Mouse (Mus musculus) spleen, postnatal 10 days (tissue): ENCODE data around the gene Iqgap3.

Source experiments
- DNase-seq, 2 experiments: peaks; one replicate each; pipeline ENCODE4 v3.0.0; 2021 to 2022; ENCODE audit warnings: low spot score in 2 of 2

Iqgap3 gene

DNA sequence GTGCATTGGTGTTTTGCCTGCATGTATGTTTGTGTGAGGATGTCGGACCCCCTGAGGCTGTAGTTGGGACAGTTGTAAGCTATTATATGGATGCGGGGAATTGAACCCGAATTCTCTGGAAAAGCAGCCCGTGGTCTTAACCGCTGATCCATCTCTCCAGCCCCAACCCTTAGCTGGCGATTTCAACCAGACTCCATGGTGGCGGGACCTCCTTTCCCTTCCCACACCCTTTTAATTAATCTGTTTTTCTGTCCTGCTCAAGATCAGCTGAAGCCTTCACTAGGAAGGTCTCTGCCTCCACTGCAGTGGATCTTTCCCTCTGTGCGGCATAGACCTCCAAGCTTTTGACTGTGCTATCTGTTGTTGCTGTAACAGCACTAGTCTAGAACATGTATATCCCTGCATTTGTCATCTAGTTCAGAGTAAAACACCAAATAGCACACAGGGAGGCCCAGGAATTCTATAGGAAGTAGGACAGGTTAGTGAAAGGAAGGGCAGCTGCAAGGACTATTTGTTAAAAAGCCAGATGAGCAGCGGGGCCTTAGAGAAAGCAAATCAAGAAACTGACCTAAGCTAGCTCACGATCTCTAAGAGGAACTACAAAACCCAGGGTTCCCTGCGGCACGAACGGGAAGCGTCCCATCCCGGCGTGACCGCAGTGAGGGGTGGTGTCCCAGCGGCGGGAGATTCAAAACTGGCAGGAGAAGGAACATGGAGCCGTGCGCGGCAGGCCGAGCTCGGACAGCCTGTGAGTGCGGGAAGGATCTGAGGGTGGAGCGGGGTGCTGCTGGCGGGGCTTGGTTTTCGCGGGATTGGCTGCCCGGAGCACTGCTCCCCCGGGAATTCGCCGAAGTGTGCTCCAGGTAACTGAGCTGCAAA, at the start of gene Iqgap3:
Iqgap3 (plus strand) TSS at position 627 of the 879 bp plus-strand sequence.
- DNase-seq, result peak; percentile 71 to 90

DNA sequence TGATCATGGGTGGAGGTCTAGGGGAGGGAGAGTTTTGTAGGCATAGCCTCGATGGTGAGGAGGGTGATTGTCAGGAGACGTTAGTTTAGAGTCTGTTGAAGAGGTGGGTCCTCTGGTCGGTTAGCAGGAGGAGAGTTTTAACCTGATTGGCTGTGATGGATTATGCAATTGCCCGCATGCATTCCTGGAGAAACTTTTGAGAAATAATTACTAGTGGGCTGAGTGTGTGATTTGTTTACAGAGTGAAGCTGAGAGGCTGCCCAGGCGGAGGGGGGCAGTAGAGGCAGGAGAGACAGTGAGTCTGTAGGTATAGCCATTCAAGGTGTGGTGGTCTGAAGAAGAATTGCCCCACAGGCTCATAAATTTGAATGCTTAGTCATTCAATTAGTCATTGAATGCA, 48.3 kb upstream of the Iqgap3 start:
- no peak for DNase-seq

DNA sequence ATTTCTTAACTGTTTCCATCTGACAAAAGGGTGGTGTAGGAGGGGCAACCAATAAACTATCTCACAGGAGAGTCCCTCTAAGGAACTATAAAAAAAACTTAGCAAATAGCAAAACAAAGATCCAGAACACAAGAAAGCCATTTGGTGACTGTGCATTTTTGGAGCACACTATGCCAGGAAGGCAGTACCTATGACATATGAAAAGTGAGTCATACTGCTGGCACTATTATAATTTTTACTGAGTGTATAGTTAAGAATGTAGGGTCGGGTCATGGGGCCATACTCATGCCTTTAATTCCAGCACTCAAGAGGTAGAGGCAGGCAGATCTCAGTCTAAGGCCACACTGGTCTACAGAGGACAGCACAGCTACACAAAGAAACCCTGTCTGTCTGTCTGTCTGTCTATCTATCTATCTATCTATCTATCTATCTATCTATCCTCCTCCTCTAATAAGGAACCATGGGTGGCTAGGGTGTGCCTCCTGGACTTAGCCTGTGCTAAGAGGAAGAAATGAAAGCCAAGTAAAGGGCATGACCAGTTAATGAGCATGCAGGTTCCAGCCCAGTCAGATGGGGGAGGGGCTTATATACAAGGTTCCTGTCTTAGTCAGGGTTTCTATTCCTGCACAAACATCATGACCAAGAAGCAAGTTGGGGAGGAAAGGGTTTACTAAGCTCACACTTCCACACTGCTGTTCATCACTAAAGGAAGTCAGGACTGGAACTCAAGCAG, 46.0 kb upstream of the Iqgap3 start:
- DNase-seq, result no peak

DNA sequence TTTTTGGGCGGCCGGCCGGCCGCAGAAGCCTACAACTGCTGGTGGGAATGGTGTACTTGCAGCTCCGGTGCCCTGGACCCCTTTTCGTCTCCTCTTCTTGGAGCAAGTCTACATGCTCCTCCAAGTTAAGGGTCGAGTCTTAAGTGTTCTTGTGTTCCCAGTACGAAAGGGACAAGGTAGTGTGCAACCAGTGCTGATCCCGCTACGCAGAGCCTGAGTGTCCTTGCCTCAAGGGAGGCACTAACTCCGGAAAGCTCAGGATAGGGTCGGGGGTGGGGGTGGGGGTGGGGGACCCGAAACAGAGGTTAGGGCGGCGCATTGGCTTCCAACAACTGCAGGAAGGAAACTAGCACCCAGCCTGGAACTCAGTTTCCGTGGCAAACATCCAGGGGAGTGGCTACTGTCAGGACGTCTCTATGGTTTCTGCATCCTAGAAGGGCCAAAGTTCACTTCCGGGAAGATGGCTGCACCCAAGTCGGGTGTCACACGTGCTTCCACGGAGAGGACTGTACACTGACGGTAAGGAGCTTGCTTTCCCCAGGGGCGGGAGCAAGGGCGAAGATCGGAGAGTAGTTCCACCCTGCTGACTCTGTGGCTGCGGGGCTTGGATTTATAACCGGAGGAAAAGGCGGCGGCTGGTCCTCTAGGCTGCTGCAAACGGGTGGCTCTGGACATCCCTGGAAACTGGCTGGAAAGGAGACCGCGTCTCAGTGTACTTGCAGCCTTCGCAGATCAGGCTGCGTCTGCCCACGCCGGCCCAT, 38.9 kb upstream of the Iqgap3 start, which contains the start of gene Gpatch4:
Gpatch4 (plus strand) TSS at position 448 of the 761 bp plus-strand sequence.
- DNase-seq, result peak; percentile 55 to 82

DNA sequence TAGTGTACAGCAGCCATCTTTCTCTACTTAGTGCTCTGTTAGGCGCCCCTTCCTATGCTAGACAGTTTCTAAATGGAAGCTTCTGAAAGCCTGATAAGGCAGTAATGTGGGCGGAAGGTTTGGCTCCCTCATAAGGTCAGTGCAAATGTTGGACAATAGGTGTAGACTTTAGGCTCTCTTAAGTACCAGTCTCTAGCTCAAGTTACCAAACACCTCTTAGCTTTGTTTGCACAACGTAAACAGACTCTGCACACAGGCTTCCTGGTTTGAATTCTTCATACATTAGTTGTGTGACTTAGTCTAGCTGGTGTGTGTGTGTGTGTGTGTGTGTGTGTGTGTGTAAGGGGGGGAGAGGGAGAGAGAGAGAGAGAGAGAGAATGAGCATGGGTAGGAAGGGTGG, 32.2 kb upstream of the Iqgap3 start:
- no peak for DNase-seq

DNA sequence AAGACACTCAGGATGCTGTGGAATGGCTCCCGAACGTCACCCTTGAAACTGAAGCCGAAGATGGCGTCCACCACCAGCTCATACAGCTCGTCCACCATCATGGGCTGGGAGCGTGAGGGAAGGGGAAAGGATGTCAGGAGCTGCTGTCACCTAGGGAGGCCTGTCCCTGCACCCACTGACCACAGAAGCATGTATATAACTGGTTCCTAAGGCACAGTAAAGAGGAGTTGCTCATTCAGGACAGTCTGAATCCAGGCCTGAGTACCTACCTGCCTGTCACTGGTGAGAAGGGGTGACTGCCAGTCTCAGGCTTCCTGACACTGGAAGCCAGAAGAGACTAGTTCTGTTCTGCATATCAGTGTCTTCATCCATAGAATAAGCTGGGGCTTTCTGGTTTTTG, 24.7 kb upstream of the Iqgap3 start:
- DNase-seq, result no peak

DNA sequence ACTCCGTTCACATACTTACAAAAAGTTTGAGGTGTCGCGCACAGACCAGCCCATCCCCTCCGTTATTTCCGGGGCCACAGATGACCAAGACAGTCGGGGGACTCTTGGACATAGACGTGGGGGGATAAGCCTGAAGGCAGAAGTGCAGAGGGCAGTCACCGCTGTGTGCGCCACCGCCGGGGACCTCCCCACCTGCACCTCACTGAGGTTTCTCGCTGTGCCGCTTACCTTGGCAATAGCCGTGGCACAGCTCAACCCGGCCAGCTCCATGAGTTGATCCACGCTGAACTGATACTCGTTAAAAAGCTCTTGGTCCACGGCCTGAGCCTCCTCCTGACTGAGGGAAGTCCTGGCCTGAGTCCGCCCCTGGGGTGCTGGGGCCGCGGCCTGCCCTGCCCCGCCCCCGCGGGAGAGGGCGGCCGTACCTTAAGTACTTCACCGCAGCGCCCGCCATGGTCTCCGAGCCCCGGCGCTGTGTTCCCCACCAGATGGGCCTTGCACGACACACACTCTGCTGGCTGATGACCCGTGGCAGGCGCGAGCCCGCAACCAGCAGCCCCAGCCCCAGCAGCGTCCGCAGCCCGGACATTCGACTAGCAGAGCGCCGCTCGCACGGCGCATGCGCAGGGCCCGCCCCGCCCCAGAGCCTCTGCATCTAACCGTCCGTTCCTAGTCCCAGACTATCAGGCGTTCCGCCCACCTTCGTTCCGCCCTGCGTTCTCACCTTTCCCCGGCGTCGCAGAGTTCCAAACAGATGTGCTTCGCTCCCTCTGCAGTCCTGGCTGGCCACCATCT, 23.7 kb upstream of the Iqgap3 start, which contains the start of gene Naxe:
Naxe (minus strand) TSS at position 594 of the 795 bp plus-strand sequence.
- DNase-seq, result peak; percentile 82 to 85

DNA sequence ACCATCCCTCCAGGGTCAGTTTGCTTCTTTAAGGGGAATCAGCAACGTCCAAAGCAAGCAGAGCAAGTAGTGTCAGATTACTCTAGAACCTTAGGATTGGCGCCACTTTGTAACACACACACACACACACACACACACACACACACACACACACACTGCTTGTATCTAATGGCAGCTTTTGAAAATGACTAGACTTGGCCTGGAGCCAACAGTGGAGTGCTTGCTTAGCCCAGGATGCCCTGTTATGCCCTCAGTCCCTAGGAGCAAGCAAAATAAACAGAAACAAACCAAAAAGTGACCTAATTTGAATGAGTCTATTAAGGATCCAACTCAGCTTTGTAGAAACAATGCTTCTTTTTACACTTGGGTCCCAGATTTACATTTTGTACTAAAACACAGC, 13.4 kb upstream of the Iqgap3 start:
- no peak for DNase-seq

DNA sequence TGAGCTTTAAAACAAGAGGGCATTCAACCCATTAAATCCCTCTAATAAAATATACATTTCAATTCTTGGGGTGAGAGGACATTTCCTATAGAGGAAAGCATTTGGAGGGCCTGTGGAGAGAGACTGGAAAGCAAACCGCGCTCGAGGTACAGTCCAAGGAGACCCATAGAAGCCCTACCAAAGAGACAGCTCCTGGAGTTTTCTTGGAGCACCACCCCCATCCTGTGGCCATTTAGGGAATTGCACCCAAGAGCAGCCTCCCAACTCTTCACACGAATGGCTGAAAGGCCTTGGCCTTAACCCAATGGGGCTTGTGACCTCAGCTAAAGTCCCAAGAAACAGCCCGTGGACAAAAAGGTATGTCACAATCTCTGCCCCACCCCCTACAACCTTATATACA, 10.0 kb upstream of the Iqgap3 start:
- DNase-seq, result peak; percentile 79 to 85

DNA sequence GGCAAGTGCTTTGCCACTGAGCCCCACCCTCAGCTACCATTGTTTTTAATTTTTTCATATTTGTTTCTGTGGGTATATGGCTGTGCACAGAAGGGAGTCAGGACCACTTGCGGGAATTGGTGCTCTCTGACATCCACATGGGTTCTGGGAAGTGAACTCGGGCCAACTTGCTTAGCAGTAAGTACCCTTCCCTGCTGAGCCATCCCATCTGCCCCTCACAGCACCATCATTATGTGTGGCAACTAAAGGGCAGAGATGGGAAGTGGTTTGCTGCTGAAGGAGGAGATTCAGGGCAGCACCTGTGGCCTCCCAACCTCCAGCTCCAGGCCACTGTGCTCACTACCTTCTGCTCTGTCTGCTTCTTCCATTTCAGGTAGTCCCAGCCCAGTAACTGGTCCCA, 8.1 kb upstream of the Iqgap3 start:
- DNase-seq, result no peak

DNA sequence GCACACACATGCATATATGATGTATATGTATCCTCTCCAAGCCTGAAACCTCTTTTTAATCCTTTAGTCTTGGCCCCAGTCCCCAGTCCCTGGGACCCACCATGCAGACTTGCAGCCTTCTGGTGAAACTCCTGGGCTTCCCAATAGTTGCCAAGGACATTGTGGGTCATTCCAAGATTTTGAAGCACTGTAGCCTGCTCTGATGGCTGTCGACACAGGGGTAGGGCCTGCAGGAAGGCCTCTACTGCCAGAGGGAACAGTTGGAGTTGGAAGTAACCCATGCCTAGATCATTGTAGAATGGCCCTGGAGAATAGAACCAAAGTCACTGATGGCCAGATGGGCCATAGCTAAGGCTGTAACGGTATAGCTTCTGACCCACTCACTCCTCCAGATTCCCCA, 7.4 kb upstream of the Iqgap3 start:
- DNase-seq, result no peak

DNA sequence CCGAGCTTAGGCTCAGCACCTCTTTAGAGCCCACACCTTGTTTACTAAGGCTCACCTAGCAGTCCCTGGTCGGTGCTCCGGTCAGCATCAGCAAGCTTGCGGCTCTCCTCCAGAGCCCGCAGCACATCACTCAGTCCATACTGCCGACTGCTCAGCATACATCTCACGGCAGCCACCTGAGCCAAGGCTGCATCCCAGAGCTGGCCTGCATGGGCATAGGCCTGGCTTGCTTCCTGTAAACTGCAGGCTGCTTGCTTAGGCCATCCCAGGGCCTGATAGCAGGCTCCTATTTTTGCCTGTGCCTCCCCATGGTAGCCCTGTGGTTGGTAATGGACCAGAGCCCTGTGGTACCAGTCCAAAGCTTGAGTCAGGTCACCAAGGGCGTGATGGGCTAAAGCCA, 7.0 kb upstream of the Iqgap3 start:
- DNase-seq, result no peak

DNA sequence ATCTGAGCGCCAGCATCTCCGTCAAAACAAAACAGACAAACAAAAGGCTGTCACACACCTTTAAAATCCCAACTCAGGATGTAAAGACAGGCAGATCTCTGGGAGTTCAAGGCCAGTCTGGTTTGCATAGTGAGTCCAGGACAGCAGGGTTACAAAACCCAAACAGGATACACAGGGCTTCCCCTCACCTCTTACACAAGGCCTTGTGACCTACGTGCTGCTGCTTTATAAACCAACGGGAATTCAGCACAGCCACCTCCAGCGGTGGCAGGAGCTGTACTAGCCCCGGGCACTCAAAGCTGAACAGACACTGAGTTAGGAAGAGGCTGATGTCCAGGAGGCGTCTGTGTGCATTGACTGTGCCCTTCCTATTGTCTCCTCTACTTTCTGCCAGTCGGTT, 4.3 kb upstream of the Iqgap3 start:
- no peak for DNase-seq

DNA sequence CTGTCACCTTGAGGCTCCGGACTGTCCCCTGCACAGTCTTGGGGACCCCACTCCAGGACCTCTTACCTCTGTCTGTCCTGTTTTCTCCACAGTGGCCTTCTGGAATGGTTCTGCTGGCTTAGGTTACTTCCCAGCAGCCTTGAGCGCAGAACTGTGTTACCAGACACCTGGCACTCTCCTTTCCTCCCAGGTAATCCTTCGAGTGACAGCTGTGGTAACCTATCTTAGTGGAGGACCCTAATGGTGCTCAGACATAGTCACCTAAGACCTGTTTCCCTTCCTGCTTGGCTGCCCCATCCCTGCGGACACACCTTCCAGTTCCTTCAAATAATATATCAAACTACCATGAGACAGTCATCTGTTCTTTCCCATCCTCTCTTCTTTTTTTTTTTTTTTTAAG, 3.6 kb upstream of the Iqgap3 start, which contains the start of gene Ttc24:
Ttc24 (minus strand) TSS at position 101 of the 400 bp plus-strand sequence.
- DNase-seq, result no peak

DNA sequence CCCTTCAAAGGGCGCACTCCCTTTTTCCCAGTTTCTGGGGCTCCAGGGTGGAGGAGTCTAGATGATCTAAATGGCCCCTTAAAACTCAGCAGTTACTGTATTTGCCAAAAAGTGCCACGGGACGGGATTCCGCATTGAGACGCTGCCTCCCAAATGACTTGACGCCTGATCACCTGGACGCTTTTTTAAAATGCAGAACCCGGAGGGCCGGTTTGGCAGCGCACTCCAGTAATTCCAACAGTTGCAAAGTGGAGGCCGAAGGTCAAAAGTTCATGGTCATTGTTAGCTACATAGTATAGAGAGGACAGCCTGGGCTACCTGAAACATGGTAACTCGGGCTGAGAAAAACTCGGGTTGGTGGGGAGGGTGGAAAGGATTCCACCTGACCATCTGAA, 450 bp downstream of the Iqgap3 start:
- peak in 1 of 2 experiments; percentile 30 for DNase-seq

DNA sequence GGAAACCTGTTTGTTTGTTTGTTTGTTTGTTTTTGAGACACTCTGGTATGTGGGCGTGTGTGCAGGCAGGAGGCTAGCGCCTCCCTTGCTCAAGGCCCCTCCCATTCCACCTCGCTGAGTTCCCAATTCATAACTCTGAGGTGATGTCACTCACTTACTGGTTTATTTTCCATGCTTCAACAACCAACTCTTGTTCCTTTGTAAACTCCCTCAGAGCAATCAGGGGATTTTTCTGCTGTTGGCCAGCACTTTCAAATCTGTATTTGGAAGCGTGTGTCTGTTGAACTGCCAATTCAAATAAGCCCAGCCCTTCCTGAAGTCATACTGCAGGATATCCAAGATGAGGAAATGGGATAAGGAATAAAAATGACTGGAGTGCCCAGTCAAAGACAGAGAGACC, 892 bp downstream of the Iqgap3 start:
- peak in 1 of 2 experiments; percentile 48 for DNase-seq

DNA sequence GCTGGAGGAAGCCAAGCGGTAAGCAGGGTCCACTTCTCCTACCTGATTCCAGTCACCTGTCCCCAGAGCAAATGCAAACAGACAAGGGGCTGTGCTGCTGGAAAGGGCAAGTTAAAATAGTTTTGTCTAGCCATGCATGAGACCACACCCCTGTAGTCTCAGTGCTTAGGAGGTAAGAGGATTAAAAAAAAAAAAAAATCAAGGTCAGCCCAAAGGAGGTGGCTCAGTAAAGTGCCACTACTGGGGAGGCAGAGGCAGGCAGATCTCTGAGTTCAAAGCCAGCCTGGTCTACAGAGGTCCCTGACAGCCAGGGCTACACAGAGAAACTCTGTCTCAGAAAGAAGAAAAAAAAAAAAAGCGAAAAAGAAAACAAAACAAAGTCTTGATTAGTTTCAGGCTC, 2.2 kb downstream of the Iqgap3 start:
- no peak for DNase-seq

DNA sequence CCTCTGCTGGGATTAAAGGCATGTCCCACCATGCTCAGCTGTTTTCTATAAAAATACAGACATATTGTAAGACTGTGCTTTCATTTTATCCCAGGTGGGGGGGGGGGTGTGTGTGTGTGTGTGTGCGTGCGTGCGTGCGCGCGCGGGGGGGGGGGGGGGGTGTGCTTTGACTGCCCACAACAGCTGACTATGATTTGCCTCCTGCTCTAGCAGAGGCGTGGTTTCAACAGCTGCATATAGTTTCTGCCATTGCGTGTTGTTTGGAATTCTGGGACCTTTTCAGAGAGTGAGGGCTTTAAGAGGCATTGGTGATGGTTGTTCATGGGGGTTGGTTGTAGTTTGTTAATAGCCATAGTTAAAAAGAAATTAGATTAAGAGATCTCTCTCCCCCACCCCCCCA, 3.7 kb downstream of the Iqgap3 start:
- DNase-seq, result no peak

DNA sequence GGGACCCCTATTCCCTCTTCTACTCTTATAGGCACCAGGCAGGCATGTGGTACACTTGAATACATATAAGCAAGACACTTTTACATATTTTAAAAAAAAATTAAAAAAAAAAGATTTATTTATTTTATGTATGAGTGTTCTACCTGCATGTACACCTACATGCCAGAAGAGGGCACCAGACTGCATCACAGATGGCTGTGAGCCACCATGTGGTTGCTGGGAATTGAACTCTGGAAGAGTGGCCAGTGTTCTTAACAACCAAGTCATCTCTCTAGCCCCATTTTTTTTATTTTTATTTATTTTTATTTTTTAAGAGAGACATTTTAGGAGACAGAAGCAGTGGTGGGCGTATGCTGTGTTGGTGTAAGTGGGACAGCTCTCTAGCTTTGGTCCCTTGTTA, 5.9 kb downstream of the Iqgap3 start:
- DNase-seq, result peak in 1 of 2 experiments; percentile 52

DNA sequence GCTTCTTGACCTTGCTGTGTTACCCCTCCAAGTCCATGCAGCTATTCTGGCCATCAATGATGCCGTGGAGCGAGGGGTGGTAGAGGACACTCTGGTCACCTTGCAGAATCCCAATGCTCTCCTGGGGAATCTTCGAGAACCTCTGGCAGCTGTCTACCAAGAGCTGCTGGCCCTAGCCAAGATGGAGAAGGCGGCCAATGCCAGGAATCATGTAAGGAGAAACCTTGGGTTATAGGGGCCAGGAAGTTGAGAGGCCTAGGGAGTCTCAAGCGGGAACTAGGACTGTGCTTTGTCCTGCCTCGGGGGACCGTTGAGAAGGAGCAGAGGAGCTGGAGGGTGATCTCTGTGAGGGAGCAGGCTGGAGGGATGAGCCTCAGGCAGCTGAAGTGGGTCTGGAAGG, 8.3 kb downstream of the Iqgap3 start:
- no peak for DNase-seq

DNA sequence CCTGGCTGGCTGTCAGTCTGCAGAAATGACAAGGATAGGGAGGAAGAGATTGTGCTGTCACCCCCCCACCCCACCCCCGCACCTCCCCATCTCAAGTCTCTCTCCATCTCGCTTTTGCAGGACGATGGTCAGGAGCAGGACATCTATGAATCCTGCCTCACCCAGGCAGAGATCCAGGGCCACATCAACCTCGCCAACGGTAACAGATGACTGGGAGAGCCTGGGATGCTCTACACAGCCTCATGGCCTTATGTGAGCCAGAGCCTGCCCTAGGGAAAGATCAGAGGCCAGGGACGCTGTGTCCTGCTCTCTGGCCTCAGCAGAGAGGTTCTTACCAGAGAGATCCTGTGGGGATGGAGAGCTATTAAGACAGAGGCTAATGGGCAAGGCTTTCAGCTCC, 8.8 kb downstream of the Iqgap3 start:
- no peak for DNase-seq
